Mouse (Mus musculus): ENCODE data around the gene Selenon.

Selenon gene

DNA sequence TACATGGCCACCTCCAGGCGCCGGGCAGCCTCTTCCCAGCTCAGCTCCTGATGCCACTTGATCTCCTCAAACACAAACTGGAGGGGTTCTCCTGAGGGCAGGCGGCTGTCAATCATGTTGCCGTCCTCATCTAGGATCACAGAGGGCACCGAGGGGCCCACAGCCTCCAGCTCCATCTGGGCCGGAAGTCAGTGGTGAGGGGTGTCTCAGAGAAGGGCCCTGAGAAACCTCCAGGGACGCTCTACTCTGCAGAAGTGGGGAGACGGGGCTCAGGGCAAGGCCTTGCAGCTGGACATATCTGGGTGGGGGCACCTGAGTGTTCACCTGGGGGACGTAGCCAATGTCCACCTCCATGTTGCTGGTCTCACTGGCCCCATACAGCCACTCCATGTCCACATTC lies 9.2 kb downstream of the Selenon start:
- DNase-seq (ENCODE audit: low spot score): no peak

DNA sequence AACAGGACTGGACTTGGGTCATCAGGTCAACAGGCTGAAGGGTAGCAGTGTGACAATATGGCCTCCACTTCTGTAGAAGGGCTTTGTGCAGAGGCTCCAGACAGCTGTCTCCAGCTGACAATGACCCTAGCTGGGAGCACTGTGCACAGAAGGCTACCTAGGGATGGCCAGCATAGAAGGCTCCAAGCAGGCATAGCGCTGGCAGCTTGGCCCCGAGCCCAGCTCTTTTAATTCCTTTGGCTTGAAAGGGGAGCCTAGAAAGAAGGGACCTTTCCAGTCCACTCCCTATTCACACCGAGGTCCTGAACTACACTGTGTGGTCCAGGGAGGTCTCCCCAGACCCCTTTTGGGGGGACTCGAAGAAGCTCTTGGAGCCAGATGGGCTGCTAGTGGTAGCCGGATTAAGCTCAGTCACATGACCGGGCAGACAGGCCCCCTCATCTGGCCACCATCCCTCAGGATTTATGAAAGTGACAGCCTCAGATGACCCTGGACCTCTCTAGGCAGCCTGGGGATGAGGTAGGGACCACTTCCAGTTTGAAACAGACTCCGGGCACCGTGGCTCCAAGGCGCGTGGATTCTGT lies 12.9 kb downstream of the Selenon start:
- DNase-seq (ENCODE audit: low spot score): no peak

DNA sequence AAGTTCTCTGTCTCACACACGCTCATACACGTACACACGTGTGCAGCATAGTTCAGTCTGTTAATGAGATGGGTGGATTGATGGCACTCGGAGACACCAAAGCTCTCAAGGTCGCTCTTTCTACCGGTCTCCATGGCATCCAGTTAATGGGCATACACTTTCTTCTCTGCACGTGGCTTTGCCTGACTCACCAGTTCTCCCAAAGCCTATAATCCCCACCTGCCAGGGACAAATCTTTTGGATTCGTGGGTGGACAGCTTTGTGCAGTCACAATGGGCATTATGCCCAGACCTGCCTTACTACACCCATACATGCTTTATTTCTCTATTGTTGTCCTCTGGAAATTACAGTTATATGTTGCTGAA lies 16.2 kb downstream of the Selenon start:
- no peak for DNase-seq (ENCODE audit: low spot score)

DNA sequence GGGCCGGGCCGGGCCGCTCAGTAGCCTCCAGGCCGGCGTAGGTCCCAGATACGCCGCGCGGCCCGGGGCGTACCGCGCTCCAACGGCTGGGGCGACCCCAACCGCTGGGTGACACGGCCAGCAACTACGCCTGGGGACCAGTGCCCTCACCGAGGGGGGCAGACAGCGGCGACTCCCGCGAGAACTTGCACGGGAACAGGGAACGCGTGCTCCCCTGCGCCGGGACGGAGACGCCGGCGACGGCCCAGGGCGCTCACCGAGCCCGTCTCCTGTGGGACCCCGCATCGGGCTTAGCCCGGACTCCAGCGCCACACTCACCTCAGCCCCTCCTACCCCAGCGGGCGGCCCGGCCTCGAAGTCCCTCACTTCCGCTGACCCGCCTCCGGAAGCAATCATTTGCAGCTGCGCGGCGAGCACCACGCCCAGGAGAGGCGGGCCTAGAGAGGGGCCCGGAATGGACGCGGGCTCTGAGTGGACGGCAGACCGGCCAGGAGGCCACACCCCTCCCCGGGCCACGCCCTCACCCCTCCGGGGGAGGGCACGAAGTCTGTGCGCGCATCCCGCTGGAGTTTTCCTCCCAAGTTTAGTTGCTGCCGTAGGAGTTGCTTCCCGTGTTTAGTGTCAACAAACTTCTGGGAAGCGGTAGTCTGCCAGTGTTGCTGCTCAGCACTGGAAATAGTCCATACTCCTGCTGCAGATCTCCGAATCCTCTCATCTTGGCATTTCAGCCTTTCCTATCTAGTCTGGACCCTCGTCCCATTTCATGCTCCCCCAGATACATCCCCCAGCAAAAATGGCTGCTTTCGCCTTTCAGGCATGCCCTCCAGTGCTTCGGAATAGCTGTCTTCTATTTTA lies 16.8 kb downstream of the Selenon start, which contains the start of gene Mtfr1l:
Gene Mtfr1l (minus strand): TSS at position 456 of the 855 bp plus-strand sequence.
- peak; percentile 97 for DNase-seq (ENCODE audit: low spot score)

DNA sequence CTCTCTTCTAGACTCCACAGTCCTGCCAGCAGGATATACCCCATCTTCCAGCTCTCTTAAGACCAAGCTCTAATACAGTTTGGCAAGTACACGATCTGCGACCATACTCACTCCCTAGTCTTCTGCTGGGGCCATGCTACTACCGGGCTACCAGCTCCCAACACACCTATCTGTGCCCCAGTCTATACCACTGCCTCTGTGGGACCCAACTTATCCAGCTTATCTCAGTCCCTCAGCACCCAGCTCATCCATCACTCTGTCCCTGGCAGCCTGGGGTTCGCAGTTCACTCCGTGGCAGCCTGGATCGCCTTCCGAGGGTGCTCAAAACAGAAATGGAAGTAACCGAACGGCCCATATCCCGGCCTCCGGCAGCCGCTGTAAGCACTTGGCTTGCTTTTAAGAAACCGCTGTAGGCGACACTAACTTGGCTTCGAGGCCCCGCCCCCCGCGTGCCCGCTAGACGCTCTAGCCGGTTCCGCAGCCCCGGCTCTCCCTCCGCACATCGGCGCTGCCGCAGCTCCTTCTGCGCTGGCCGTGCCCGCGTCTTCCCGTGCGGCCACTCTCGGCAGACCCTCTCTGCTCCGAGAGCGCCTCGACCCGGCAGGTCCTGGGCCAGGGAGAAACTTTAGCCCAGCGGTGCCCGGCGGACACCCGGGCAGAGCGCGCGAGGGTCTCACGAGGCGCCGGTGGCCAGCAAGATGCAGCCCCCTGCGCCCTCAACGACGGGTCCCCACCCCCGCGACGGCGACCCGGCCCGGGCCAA lies 17.7 kb downstream of the Selenon start:
- peak; percentile 74 for DNase-seq (ENCODE audit: low spot score)

DNA sequence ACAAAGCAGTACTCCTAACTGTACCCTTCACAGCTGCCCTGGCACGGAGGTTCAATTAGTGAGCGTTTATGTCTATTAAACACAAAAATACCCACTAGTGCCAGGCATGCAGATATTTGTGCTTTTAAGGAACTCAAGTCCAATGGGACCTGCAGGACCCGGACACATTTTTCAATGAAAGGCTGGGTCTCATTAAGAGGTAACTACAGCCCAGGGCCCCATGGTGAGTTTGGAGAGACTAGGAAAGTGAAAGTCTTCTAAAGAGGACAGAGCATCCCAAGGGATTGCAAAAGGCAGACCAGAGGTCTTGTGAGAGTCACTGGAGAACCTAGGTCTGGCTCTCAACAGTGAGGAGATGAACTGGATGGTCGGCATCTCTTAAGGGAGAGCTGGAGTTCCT lies 18.5 kb downstream of the Selenon start:
- DNase-seq (ENCODE audit: low spot score): no peak

DNA sequence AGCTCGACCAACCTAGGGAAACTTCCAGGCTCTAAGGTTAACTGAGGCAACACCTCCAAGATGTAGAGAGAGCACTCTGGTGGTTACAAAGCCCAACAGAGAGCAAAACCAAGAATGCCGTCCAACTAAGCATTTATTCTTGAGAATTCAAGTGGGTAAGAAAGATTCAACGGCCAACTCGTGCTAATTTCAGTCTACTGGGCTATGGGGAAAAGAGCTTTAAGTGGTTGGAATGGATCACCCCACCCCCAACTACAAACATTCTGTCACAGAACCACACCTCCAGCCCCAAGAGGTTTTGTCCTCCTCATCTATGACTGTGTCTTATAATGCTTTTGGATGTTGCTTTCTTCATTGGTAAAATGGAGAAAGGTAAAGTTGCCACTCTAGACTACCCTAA lies 19.0 kb downstream of the Selenon start:
- no peak for DNase-seq (ENCODE audit: low spot score)

DNA sequence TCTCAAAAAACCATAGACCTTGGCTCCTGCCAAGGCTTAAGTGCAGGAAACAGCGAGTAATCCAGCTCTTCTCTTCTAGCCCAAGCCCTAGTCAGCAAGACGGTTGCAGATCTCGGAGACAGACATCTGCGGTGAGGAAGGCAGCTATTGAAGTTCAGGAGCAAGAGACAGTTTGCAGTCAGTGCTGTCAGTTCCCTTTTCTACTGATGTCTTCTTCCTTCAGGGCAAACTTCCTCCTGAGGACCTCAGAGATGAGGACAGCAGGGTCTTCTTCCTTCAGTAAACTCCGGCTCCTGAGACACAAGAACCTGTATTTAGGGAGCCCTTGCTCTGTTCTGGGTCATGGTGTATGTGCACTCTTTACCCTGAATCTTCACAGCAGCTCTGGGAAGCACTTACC lies 25.7 kb downstream of the Selenon start:
- DNase-seq (ENCODE audit: low spot score): no peak

DNA sequence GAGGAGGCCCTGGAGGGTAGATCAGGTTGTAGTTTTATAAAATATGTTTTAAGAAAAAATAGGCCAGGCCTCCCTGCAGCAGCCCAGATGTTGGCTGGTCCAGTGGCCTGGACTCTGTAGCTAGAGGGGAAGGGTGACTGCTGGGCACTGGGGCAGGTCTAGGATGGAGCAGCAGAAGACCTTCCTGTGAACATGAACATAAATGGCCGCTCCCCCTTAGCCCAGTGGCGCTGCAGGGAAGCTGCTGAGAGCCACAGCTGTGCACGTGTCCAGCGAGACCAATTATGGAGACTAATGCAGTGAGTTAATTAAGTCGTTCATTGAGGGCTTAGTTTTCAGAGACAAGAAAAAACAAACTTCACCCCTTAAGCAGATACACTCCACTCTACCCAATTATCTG lies 26.2 kb downstream of the Selenon start:
- no peak for DNase-seq (ENCODE audit: low spot score)

DNA sequence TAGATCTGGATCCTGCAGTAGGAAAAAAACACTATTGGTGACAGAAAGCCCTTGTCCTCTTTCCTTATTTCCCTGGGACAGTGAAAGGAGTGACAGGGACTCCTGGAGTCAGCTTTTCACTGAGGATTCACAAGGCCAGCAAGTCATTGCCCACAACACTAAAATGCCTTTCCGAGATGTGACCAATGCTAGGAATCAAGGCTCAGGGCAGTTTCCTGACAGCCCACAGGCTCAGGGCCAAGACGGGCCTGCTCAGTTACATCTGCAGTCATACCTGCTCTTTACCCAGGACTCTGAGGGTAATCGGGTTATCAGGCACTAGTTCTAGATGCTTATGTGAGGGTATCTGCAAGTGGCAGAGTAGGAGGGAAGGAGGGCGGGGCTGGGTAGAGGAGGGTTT lies 28.5 kb downstream of the Selenon start:
- DNase-seq (ENCODE audit: low spot score): no peak

DNA sequence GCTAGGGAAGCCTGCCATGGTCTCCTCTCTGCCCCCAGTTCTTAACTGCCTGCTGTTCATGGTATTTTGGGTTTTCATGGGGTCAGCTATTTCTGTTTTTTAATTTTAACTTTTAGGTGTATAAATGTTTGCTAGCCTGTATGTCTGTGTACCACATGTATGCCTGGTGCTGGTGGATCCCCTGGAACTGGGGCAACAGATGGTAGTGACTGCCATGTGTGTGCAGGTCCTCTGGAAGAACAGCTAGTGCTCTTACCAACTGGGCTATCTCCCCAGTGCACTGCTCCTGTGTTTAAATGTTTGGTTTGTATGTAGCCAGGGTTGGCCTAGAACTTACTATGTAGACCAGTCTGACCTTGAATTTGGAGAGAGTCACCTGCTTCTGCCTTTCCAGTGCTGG lies 32.7 kb downstream of the Selenon start:
- no peak for DNase-seq (ENCODE audit: low spot score)

DNA sequence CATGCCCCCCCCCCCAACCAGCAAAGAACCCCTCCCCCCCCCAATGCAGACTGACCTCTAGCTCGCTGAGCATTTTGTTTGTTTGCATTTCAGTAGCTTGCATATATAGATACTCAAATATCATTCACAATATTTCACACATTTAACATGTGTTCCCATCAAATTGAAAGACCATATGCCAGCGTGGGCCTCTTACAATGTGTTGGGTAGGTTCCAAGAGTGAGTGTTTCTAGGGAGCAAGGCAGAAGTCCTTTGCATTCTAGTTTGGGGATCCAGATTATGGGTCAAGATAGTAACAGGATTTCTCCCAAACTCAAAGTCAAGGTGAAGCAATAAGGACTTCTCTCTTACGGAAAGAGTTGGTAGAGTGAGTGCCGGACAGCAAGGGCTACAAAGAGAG lies 33.4 kb downstream of the Selenon start:
- DNase-seq (ENCODE audit: low spot score): no peak

DNA sequence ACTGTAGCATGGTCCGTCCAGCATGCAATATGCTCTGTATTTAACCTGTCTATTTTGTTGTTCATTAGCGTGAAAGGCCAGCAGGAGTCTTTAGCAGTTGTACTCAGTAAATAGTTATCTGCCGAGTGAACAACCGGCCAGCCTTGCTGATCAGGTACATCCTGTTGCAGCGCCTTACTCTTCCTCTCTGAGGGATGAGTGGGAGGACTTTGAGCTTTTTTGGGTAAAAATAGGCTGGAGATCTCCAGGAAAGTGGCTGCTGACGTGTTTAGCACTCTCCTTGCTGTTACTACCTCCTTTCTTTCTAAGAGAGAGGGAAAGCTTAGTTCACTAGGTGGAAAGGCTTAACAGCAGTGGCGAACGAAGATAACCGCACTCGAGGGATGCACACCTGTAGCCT lies 34.2 kb downstream of the Selenon start:
- DNase-seq (ENCODE audit: low spot score): no peak

DNA sequence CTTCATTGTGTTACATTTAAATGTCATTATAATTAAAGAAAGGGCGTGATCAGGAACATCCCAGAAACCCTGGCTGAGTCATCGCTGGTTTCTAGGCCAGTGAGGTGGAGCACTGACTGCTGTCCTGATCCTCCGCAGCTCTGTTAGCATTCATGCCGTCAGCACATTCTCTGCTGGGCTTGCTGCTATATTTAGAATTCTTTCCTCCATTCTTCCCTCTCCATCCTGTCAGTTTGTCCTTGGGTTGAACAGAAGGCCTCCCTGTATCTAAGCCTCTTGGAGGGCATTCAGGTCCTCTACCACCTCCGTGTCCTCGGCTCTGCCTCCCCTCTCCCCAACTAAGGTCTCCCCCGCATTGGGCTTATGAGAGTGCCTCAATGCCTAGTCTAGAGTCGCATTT lies 35.0 kb downstream of the Selenon start:
- DNase-seq (ENCODE audit: low spot score): no peak

DNA sequence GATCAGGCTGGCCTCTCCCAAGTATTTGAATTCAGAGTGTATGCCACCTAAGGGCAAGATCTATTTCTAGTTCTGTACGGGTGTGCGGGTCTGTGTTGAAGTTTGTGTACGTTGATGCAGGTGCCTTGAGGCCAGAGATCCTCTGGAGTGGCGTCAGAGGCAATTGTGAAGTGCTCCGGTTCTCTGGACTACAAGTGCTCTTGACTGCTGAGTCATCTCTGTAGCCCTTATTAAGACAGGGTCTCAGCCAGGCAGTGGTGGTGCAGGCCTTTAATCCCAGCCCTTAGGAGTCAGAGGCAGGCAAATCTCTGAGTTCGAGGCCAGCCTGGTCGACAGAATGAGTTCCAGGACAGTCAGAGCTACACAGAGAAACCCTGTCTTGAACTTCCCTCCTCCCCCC lies 36.4 kb downstream of the Selenon start:
- no peak for DNase-seq (ENCODE audit: low spot score)

DNA sequence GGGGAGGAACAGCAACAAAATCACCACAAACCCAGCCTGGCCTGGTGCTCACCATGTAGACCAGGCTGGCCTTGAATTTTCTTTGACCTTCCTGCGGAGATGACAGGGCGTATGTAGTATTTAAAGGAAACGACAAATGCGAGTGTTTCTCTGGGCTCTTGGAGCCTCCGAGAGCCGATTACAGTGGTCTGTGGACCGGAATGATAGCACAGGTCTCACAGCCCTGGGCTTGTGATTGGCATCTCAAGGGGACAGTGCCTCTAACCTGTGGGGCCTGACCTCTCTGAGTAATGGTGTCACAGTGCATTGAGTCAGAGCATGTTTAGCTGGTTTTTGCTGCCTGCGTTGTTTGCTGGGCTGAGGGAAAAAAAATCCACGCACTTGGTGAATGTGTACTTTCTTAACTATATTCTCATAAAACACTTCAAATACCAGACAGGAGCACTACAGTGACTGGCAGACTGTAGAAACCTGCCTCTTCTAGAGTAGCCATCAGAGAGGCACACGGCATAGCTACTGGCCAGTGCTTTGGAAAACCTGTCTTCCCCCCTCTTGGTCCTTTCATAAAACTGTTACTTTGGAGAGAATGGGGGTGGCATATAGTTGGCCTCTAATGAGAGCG lies 37.5 kb downstream of the Selenon start:
- no peak for DNase-seq (ENCODE audit: low spot score)

DNA sequence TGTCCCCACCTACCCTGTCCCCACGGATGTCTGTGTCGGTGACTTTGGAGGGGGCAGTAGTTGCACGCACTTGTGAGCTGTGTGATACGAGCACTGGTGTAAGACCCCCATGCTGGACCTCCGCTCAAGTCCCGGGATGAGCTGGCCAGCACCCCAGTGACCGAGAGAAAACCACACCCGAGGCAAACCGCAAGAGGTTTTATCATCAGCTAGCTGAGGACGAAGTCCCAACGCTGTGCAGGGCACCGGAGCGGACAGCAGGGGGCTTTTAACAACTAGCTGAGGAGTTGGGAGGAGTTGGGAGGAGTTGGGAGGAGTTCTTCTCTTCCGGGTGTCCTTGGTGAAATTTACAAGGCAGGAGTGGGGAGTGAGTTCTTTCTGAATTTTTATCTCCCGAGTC lies 39.2 kb downstream of the Selenon start:
- DNase-seq (ENCODE audit: low spot score): no peak

DNA sequence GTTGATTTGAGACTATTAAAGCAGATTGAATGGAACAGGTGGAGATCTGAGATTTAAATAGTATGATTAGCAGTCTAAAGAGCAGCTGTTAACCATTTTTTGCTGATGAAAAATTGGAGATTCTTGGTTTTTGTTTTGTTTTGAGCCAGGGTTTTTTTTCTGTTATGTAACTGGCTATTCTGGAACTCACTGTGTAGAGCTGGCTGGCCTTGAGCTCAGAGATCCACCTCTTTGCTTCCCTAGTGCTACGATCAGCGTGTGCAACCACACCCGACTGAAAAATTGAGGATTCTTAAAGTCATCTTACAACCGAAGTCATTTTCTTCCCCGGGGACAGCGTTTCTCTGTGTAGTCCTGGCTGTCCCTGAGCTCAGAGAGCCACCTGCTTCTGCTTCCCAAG lies 40.2 kb downstream of the Selenon start:
- DNase-seq (ENCODE audit: low spot score): no peak

DNA sequence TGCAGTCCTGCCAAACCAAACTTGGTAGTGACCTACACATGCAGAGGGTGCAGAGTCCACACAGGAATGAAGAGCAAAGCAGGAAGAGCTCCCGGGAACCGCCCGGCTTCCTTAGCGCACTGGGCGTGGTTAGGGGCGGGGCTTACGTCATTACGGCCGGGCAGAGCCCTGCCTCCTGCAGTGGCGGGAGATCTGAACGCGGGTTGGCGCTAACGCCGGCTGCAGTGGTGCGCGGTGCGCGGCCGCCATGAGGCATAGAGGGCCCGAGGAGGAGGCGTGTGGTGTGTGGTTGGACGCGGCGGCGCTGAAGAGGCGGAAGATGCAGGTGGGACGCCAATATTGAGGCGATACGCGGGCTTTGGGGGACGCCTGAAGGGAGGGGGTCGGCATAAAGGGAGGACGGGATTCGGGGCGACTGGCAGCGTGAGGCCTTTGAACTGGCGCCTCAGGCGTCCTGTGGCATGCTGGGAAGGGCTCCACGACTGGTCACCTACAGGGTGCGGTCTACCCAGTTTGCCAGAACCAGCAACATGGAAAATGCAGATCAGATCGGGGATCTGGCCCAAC lies 41.0 kb downstream of the Selenon start, which contains the start of gene Aunip:
Gene Aunip (plus strand): TSS at position 155 of the 567 bp plus-strand sequence.
- DNase-seq (ENCODE audit: low spot score): peak; percentile 66

DNA sequence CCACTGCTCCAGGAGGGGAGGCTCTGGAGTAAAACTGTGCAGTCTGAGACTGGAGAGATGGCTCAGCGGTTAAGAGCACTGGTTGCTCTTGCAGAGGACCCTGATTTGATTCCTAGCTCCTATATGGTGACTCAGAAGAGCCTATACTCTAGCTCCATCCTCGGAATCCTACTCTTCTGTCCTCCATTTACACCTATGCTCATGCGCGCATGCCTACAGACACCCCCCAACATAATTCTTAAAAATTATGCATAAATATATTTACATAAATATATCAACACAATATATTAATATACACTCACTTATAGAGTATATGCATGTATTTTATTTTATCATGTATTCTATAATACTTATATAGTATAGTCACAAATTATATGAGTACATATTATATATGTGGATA lies 41.6 kb downstream of the Selenon start:
- no peak for DNase-seq (ENCODE audit: low spot score)

DNA sequence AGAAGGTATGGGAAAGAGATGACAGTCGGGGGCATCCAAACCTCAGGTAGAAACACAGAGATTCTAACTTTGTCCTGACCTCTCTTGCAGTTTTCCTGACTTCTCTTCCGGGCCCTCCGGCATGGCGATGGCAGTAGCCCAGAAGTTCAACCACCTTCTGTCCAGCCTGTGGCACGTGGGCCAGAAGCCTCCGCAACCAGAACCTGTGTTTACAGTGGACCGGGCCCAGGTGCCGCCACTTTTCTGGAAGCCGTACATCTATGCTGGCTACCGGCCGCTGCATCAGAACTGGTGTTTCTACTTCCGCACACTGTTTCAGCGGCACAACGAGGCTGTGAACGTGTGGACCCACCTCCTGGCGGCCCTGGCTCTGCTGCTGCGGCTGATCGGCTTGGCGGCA lies 45.3 kb downstream of the Selenon start:
- DNase-seq (ENCODE audit: low spot score): no peak

DNA sequence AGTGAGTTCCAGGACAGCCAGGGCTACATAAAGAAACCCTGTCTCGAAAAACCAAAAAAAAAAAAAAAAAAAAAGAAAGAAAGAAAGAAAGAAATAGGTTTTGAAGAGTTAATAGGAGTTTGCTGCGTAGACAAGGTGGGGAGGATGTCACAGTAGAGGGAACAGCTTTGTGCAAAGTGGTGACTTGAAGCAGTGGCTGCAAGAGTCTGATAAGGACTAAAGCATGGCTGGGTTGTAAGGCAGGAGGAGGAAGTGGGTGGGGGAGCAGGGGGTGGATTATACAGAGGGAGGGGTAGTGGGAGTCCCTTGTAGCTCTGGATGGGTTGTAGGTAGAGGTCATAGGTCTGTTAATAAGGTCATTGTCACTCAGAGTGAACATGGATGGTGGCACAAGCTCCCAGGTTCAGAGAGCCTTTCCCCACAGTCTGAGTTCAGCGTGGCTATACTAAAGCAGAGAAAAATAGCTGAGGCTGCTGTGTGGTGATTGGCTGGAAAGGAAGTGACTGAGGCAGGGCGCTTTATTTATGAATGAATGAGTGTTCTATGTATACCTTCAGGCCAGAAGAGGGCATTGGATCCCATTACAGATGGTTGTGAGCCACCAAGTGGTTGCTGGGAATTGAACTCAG lies 45.9 kb downstream of the Selenon start:
- peak; percentile 53 for DNase-seq (ENCODE audit: low spot score)
